Mouse (Mus musculus): ENCODE data around the gene Eif4e3. TPM values are rescaled to one million over a fixed set of nuclear protein-coding genes. Genes with fewer than 3 reads are reported as not detected.

Gene Eif4e3
- polyA plus RNA-seq, 1 experiment from 2014 or later: 11.2 TPM

GRCm38 (mm10) chr6:99599229-99599628 is 67.3 kb downstream of the Eif4e3 start:
- Histone ChIP-seq H3K27ac (peak overlapping the region; percentile 60; the same call in 1 of the 2 replicates), H3K9ac (peak overlapping the region; percentile 47; the same call in 1 of the 2 replicates), H3K36me3 (no peaks in the 10 kb centered on the region), H3K27me3 (peaks cover 14% of the 10 kb centered on the region), H3K4me1 (peaks cover 10% of the 10 kb centered on the region), H3K4me3 (no peak overlapping the region), H3K4me2 (replicated peaks) (peak overlapping the region; percentile 34; the same call in 1 of the 2 replicates), H3K9me3 (replicated peaks) (no peaks in the 10 kb centered on the region)
- peak; percentile 73 for ATAC-seq (ENCODE audit: low FRiP score)
- 21% methylated on average over 5 of the region's 5 CpGs for WGBS

GRCm38 (mm10) chr6:99577040-99577439 is 89.5 kb downstream of the Eif4e3 start:
- 75% methylated on average over 6 of the region's 6 CpGs for WGBS
- no peaks in the 10 kb centered on the region for H3K4me1 ChIP-seq
- no peaks in the 10 kb centered on the region for H3K27me3 ChIP-seq
- ATAC-seq (ENCODE audit: low FRiP score): no peak
- H3K27ac ChIP-seq: no peak overlapping the region
- no peak overlapping the region for H3K9ac ChIP-seq
- no peak overlapping the region for H3K4me2 ChIP-seq (replicated peaks)
- H3K4me3 ChIP-seq: no peak overlapping the region
- H3K36me3 ChIP-seq: no peaks in the 10 kb centered on the region
- H3K9me3 ChIP-seq (replicated peaks): no peaks in the 10 kb centered on the region

GRCm38 (mm10) chr6:99575633-99576032 is 90.9 kb downstream of the Eif4e3 start:
- WGBS: 88% methylated on average over 6 of the region's 6 CpGs
- no peak overlapping the region for H3K4me2 ChIP-seq (replicated peaks)
- H3K9me3 ChIP-seq (replicated peaks): no peaks in the 10 kb centered on the region
- no peaks in the 10 kb centered on the region for H3K36me3 ChIP-seq
- no peak overlapping the region for H3K9ac ChIP-seq
- no peak for ATAC-seq (ENCODE audit: low FRiP score)
- no peaks in the 10 kb centered on the region for H3K27me3 ChIP-seq
- no peaks in the 10 kb centered on the region for H3K4me1 ChIP-seq
- no peak overlapping the region for H3K4me3 ChIP-seq
- no peak overlapping the region for H3K27ac ChIP-seq

Other genes with a start within 250 kb of the Eif4e3 start
- 87.6 and 88.4 TPM in 2 replicates for gene Foxp1, start 144.1 kb downstream of the Eif4e3 start, polyA plus RNA-seq (2016; fragmentation: Nextera tagmentation; extraction: Ambion mirVana)
- gene Gm20696, start within 50 bp of the Eif4e3 start, polyA plus RNA-seq (2016; fragmentation: Nextera tagmentation; extraction: Ambion mirVana): 4.4 and 4.6 TPM in 2 replicates
- gene Gpr27, start 25.9 kb upstream of the Eif4e3 start, polyA plus RNA-seq (2016; fragmentation: Nextera tagmentation; extraction: Ambion mirVana): 7.8 and 10.2 TPM in 2 replicates
- gene Prok2, start 59.6 kb upstream of the Eif4e3 start, polyA plus RNA-seq (2016; fragmentation: Nextera tagmentation; extraction: Ambion mirVana): 0.14 TPM in 1 of 2 replicates, not detected in the other

Measured in hindbrain, embryonic 12.5 days (tissue).